Comparison of ENCODE assay signal across 8 mouse cellular contexts in the genomic region with DNA sequence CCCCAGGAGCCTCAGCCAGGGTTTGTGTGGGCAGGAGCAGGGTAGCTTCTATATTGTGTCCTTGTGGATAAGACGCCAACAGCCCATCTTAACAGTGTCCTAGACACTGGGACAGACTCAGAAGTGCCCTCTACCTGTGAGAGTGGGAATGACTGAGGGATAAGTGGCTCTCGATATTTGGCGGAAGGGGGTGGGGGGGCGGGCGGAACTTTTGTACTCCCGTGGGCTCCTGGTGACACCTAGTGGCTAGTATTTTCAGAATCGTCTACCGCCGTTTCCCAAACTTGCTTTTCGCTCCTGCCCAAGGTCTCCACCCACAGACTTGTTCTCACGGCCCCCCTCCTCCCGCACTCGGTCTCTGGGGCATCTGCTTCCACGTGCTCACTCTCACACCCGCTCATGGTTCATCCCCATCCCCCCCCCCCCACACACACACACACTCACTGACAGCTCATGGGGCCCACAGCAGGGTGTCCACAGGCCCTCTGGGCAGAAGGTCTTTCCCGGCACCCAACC. TPM values are rescaled to one million over a fixed set of nuclear protein-coding genes. Genes with fewer than 3 reads are reported as not detected.
DNase-seq lines count a peak whose midpoint lies in the region; ATAC-seq and TF ChIP-seq lines count a peak whose summit lies in the region.

No protein-coding gene starts in this region.

- TF ChIP-seq EP300 in lung, postnatal 0 days (IDR thresholded peaks at IDR 0.05), result no peak

- 2% methylated on average over 16 of the region's 16 CpGs for WGBS in hindbrain, embryonic 12.5 days
- WGBS in lung, postnatal 0 days, result 2% methylated on average over 13 of the region's 16 CpGs

- DNase-seq in R1 (ENCODE audit: low read depth, low spot score), result peak; percentile 91
- peak; percentile 77 for DNase-seq in cerebellum, adult 9-10 months
- DNase-seq in frontal cortex, adult 2 months (ENCODE audit: extremely low spot score in 1 of 2, low spot score in 1 of 2), result peak; percentile 38 to 86
- peak; percentile 78 for DNase-seq in layer of hippocampus, adult 9-10 months (ENCODE audit: low spot score)
- DNase-seq in lung, postnatal 0 days (ENCODE audit: low spot score), result peak; percentile 89
- DNase-seq in ovary, postnatal 36 days (ENCODE audit: low spot score), result peak; percentile 65
- DNase-seq in yolk sac, embryonic 10.5 days (ENCODE audit: low spot score), result peak; percentile 78

- H3K4me1 ChIP-seq in hindbrain, embryonic 12.5 days, result peaks cover 9% of the 10 kb centered on the region
- H3K4me1 ChIP-seq in lung, postnatal 0 days (ENCODE audit: insufficient read depth, low read depth, low read length), result no peaks in the 10 kb centered on the region

- no peaks in the 10 kb centered on the region for H3K9me3 ChIP-seq in hindbrain, embryonic 12.5 days (replicated peaks)
- H3K9me3 ChIP-seq in lung, postnatal 0 days (ENCODE audit: low read length), result no peaks in the 10 kb centered on the region

- H3K4me2 ChIP-seq in hindbrain, embryonic 12.5 days (replicated peaks), result peak overlapping the region; percentile 41
- no peak overlapping the region for H3K4me2 ChIP-seq in lung, postnatal 0 days (replicated peaks; ENCODE audit: low read depth, low read length)

- no peak overlapping the region for H3K9ac ChIP-seq in hindbrain, embryonic 12.5 days
- H3K9ac ChIP-seq in lung, postnatal 0 days (replicated peaks; ENCODE audit: low read depth), result no peak overlapping the region

- no peak overlapping the region for H3K4me3 ChIP-seq in hindbrain, embryonic 12.5 days
- no peak overlapping the region for H3K4me3 ChIP-seq in lung, postnatal 0 days (ENCODE audit: low read depth, low read length)

- TF ChIP-seq CTCF in lung, postnatal 0 days (IDR thresholded peaks at IDR 0.05), result peak; percentile 87

- H3K27ac ChIP-seq in hindbrain, embryonic 12.5 days, result no peak overlapping the region
- no peak overlapping the region for H3K27ac ChIP-seq in lung, postnatal 0 days (ENCODE audit: low read length)

- H3K36me3 ChIP-seq in hindbrain, embryonic 12.5 days, result no peaks in the 10 kb centered on the region
- no peaks in the 10 kb centered on the region for H3K36me3 ChIP-seq in lung, postnatal 0 days (ENCODE audit: insufficient read depth, low read length)

- peaks cover 29% of the 10 kb centered on the region; the same call in 1 of the 2 replicates for H3K27me3 ChIP-seq in hindbrain, embryonic 12.5 days
- H3K27me3 ChIP-seq in lung, postnatal 0 days (replicated peaks; ENCODE audit: insufficient read depth, low read length), result no peaks in the 10 kb centered on the region

- ATAC-seq in hindbrain, embryonic 12.5 days (ENCODE audit: low FRiP score), result peak; percentile 74
- ATAC-seq in lung, postnatal 0 days, result peak; percentile 81

RNA-seq across cellular contexts. Expression of a gene that starts 14.3 kb away (rescaled TPM):
- polyA plus RNA-seq in frontal cortex, adult 2 months (2012; rRNA removed), result 53.4 and 55.8 TPM in 2 replicates
- polyA plus RNA-seq in hindbrain, embryonic 12.5 days (2016; fragmentation: Nextera tagmentation; extraction: Ambion mirVana), result 1.9 and 2.1 TPM in 2 replicates
- polyA plus RNA-seq in lung, postnatal 0 days (2015; fragmentation: Nextera tagmentation; extraction: Ambion mirVana), result 20.1 and 21.7 TPM in 2 replicates

RNA-seq across cellular contexts. Expression of a gene that starts 43.4 kb away (rescaled TPM):
- 53.7 and 57.4 TPM in 2 replicates for polyA plus RNA-seq in frontal cortex, adult 2 months (2012; rRNA removed)
- polyA plus RNA-seq in hindbrain, embryonic 12.5 days (2016; fragmentation: Nextera tagmentation; extraction: Ambion mirVana), result 17.9 and 19.3 TPM in 2 replicates
- polyA plus RNA-seq in lung, postnatal 0 days (2015; fragmentation: Nextera tagmentation; extraction: Ambion mirVana), result 6.6 and 8.5 TPM in 2 replicates

RNA-seq across cellular contexts. Expression of a gene that starts 52.8 kb away (rescaled TPM):
- polyA plus RNA-seq in frontal cortex, adult 2 months (2012; rRNA removed), result 5.3 and 5.7 TPM in 2 replicates
- polyA plus RNA-seq in hindbrain, embryonic 12.5 days (2016; fragmentation: Nextera tagmentation; extraction: Ambion mirVana), result 0.96 and 1.6 TPM in 2 replicates
- polyA plus RNA-seq in lung, postnatal 0 days (2015; fragmentation: Nextera tagmentation; extraction: Ambion mirVana), result 28.9 and 29.8 TPM in 2 replicates
